Mouse (Mus musculus) adrenal gland, postnatal 10 days (tissue): ENCODE measurements around the gene Cyp4f14. TPM values are rescaled to one million over a fixed set of nuclear protein-coding genes. Genes with fewer than 3 reads are reported as not detected.
"Not testable (repeated sequence)": the region's sequence is repeated elsewhere in the genome, so short reads cannot be mapped to it uniquely, and the experiment has no call there.

Experiments used
- DNase-seq: peaks from one replicate; pipeline ENCODE4 v3.0.0; 2021; ENCODE audit warnings: mixed read lengths
- total RNA-seq, 2 experiments: library from RNA; stranded (reverse); gene quantifications; 2 replicates each; pipeline ENCODE4 v1.2.3; 2021

The Cyp4f14 gene
- total RNA-seq, 2 experiments from 2014 or later: 2.0 to 2.1 TPM

DNA sequence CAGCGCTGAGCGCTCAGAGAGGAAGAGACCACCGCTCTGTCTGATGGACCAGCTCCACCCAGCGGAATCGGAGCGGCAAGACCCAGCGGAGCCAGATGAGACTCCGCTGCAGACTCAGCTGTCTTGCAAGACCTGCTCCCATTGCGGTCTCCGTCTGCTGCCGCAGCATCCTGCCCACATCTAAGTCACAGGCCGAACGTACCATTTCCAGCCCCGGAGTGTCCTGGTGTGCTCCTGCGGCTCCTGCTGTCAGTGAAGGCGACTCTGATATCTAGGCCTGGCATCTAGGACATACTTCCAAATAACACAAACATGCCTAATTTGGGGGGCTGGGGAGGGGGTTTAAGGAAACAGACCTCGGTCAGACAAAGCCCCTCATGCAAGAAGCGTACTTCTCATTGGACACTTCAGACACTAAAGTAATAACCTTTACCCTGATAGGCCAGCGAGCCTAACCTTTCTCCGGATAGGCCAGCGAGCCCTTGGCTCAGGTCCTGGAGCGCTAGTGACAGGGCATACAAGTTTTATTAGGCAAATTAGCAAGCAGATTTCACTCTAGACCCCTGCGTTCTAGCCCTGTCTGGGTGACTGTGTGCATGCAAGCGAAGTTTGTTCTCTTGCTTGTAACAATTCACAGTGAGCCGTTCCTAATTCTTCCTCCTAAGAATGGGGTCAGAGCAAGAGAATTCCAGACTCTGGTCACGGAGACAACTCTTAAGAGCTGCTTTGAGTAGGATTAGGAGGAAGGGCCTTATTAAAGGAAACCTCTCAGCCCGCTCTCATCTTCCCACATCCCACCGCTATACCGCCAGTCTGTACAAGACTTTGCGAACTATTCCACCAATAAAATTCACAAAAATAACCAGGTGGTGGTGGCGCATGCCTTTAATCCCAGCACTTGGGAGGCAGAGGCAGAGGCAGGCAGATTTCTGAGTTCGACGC lies 25.6 kb downstream of the Cyp4f14 start, which contains the start of gene Zfp870:
Gene Zfp870, minus strand, starts transcription at position 404 of the 942 bp plus-strand sequence.
- DNase-seq: peak; percentile 90

DNA sequence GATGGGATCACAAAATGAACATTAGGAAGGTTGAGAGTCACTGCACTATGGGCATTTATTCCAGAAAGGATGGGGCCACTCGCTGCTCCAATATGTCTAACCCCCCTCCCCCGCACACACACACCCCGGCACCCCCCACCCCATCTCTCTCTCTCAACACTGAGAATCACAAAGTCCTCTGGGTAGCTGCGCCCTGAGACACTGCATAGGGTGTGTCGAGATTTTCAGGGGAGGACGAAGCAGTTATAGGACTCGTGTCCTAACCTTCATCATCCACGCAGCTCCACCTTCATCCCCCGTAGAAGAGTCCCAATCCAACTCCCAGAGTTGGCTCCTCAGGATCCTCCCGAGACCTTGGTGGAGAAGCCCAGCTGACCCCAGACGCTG lies 26.3 kb downstream of the Cyp4f14 start:
- DNase-seq: no peak

DNA sequence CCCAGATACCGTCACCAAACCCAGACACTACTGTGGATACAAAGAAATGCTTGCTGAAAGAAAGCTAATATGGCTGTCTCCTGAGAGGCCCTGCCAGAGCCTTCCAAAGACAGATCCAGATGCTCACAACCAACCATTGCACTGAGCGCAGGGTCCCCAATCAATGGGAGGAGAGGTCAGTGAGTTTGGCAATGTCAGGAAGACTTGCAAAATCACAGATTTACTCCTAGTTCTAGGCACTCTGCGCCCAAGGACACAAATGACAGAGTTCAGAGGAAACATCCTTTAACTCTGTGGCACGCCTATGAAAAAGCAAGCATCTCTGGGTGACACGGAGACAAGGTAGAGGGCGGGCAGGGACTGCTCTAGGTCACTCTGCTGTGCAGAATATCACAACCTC lies 27.5 kb downstream of the Cyp4f14 start:
- DNase-seq: peak; percentile 22

DNA sequence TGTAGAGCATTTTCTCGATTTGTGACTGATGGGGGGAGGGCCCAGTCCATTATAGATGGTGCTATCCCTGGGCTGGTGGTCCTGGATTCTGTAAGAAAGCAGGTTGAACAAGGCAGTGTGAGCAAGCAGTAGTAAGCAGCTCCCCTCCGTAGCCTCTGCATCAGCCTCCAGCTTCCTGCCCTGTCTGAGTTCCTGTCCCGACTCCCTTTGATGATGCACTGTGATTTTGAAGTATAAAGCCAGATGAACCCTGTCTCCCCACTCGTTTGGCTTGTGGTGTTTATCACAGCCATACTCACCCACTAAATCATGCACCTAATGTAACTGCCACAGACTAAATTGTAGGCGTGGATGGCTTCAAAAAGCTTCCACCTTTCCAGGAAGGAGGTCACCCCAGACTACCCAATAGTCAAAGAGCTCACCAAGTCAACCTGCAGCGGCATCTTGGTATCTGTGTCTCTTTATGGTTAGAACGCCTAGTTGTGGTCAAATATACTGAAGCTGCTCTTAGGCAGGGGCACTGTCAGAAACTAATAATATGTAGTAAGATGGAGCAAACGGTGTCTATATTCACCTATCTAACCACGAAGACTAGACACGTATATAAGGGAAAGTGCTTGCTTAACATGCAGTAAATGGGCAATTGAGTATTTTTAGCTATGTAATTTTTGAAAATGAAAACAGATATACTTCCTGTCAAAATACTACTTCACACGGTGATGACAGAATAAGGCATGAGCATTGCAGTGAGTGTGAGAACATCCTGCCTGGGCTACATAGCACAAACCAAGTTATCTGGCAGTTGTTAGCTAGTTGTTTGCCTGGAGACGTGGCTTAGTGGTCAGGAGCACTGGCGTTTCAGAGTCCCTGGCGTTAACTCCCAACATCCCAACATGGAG lies 36.6 kb downstream of the Cyp4f14 start:
- no peak for DNase-seq

DNA sequence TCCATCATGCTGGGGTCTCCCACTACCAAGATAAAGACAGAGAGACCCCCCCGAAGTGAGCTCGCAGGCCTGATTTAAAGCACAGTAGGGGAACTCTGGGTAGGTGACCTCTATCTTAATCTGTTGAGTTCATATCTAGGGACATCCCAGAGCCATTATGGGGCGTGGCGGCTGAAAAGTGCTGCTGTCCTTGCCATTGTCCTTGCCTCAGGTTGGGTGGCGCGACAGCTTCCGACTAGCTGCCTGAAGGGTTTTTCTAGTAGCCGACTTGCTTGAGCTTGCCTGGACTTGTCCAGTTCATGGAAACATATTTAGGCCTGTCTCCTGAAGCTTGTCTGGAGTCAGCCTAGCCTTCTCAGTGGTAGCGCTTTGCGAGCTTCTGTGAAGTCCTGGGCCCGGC lies 38.4 kb downstream of the Cyp4f14 start:
- DNase-seq: no peak

DNA sequence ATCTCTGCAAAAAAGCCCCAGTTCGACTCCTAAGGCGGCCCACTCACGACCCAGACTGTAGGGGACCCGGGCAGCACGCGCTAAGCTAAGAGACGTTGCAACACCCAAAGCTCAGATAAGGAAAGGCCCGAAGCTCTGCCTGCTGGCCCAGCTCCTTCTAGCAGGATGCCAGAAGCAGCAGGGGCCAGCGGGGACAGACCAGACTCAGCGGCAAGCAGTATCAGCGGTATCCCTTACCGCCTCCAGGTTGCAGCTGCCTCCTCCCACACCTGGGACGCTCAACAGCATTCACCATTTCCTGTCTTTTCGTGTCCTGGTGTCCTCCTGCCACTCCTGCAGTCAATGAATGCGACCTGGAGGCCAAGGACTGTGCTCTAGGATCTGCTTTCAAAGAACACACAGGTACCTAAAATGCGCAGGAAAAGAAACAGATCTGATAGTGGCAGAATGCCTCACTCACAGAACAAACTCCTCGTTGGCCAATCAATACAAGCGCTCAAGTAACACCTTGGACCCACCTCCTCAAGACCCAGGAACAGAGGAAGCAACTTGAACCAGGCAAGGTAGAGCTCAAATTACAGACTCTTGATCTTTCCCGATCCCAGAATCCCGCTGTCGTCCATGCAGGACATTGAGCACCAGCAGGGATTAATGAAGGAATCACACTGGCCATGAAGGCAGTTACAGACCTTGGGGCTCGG lies 39.5 kb downstream of the Cyp4f14 start:
- no peak for DNase-seq

DNA sequence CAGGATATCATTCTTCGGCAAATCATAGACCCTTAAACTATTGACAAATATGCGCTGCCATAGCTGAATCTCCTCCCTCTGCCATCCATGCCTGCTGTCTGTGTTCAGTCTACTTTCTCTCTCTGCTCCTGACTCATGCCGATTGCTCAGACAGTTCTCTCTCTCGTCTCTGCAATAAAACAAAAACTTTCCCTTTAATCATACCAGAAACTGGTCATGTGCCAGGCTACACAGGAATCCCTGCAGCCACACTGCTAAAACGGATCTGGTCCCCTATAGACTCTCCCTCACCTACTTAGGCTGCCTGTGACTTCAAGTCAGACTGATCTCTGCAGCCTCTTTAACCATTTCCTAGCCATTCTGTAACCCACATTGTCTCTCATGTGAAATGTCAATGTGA lies 44.4 kb downstream of the Cyp4f14 start:
- peak; percentile 18 for DNase-seq

DNA sequence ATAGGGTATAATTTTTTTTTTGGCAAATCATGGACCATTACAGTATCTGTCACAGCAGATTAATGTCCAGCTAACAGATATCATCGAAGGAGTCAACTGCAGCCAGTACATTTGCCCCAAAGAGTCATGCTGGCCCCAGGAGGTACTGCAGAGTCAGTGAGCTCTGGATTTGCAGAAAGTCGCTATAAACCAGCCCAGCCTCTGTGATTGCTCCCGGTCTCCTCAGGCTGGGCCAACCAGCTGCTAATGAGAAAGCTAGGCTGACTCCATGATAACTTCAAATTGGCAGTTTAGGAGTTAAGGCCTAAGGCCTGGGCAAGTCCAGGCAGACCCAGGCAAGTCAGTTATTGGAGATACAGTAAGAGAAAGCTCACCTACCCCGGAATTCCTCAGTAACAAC lies 45.1 kb downstream of the Cyp4f14 start:
- no peak for DNase-seq

DNA sequence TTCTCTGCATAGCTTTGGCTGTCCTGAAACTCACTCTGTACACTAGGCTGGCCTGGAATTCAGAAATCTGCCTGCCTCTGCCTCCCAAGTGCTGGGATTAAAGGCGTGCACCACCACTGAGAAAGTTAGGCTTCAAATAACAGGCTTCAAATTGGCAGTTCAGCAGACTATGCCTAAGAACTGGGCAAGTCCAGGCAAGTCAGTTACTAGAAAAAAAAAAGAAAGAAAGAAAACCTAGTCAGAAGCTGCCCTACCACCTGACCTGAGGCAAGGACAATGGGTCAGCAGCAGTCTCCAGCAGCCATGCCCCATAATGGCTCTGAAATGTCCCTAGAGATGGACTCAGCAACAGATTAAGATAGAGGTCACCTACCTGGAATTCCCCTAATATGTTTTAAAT lies 45.7 kb downstream of the Cyp4f14 start:
- DNase-seq: no peak

DNA sequence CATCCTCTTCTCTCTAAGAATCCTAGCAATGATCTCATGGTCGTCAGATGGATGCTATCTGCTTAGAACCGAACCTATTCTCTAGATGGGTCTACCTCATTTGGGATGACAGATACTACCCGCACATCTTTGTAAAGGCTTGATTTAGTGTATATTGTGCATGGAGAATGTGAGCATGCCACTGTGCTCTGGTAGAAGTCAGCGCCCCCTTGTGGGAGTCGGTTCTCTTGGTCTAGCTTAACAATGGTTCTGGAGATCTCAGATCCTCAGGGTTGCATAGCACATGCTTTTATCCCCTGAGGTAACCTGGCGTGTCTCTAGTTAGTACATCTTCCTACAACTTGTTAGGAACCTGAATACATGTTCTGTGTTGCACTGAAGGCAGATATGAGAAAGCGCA lies 49.9 kb downstream of the Cyp4f14 start:
- not testable (repeated sequence) for DNase-seq

DNA sequence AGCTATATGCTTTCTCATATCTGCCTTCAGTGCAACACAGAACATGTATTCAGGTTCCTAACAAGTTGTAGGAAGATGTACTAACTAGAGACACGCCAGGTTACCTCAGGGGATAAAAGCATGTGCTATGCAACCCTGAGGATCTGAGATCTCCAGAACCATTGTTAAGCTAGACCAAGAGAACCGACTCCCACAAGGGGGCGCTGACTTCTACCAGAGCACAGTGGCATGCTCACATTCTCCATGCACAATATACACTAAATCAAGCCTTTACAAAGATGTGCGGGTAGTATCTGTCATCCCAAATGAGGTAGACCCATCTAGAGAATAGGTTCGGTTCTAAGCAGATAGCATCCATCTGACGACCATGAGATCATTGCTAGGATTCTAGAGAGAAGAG lies 60.4 kb downstream of the Cyp4f14 start:
- DNase-seq: not testable (repeated sequence)

Other genes starting within 250 kb of the Cyp4f14 start
- gene Cyp4f15, start 231.7 kb downstream of the Cyp4f14 start, total RNA-seq: 10 to 100 TPM in 1 of 2 experiments, 1 to 10 TPM in 1; 8.3 to 16.2 TPM
- 10 to 100 TPM; 37.0 to 48.3 TPM for gene Zfp871, start 129.1 kb downstream of the Cyp4f14 start, total RNA-seq
- gene Zfp811, start 107.4 kb downstream of the Cyp4f14 start, total RNA-seq: 1 to 10 TPM in 1 of 2 experiments, under 1 TPM in 1; 0.81 to 1.5 TPM
- gene Zfp799, start 87.1 kb downstream of the Cyp4f14 start, total RNA-seq: 10 to 100 TPM in 1 of 2 experiments, 1 to 10 TPM in 1; 9.6 to 15.4 TPM
- gene Zfp870, start 25.7 kb downstream of the Cyp4f14 start, total RNA-seq: 1 to 10 TPM; 7.3 to 9.2 TPM
- 10 to 100 TPM; 41.5 to 56.3 TPM for gene Cyp4f13, start 30.1 kb upstream of the Cyp4f14 start, total RNA-seq
- gene Zfp472, start 48.5 kb upstream of the Cyp4f14 start, total RNA-seq: 1 to 10 TPM; 4.4 TPM
- 1 to 10 TPM; 7.6 to 9.9 TPM for gene Zfp952, start 75.8 kb upstream of the Cyp4f14 start, total RNA-seq
- gene Zfp763, start 116.1 kb upstream of the Cyp4f14 start, total RNA-seq: 1 to 10 TPM; 5.9 to 8.7 TPM
- gene 4921501E09Rik, start 150.7 kb upstream of the Cyp4f14 start, total RNA-seq: not detected
- 10 to 100 TPM in 1 of 2 experiments, 1 to 10 TPM in 1; 6.3 to 11.1 TPM for gene Zfp563, start 172.0 kb upstream of the Cyp4f14 start, total RNA-seq
- under 1 TPM in 1 of 2 experiments, not detected in 1; 0.15 TPM for gene Morc2b, start 222.3 kb upstream of the Cyp4f14 start, total RNA-seq